Mouse (Mus musculus): ENCODE measurements around the gene Hkdc1. TPM values are rescaled to one million over a fixed set of nuclear protein-coding genes. Genes with fewer than 3 reads are reported as not detected.

Gene Hkdc1
- polyA plus RNA-seq, 1 experiment: 0.52 TPM

GRCm38 (mm10) chr10:62419422-62419821 lies 2.9 kb downstream of the Hkdc1 start:
- no peak for DNase-seq (ENCODE audit: low read depth)
- TF ChIP-seq POLR2A (IDR thresholded peaks at IDR 0.05; ENCODE audit: borderline replicate concordance, extremely low read depth, insufficient read depth, insufficient read length, poor library complexity, severe bottlenecking): no peak
- TF ChIP-seq CTCF (IDR thresholded peaks at IDR 0.05; ENCODE audit: borderline replicate concordance, extremely low read depth, insufficient read depth, insufficient read length): no peak

GRCm38 (mm10) chr10:62418831-62419356 lies 3.4 kb downstream of the Hkdc1 start:
- no peak for TF ChIP-seq CTCF (IDR thresholded peaks at IDR 0.05; ENCODE audit: borderline replicate concordance, extremely low read depth, insufficient read depth, insufficient read length)
- no peak for TF ChIP-seq POLR2A (IDR thresholded peaks at IDR 0.05; ENCODE audit: borderline replicate concordance, extremely low read depth, insufficient read depth, insufficient read length, poor library complexity, severe bottlenecking)

GRCm38 (mm10) chr10:62413606-62413982 lies 8.7 kb downstream of the Hkdc1 start:
- TF ChIP-seq POLR2A (IDR thresholded peaks at IDR 0.05; ENCODE audit: borderline replicate concordance, extremely low read depth, insufficient read depth, insufficient read length, poor library complexity, severe bottlenecking): no peak
- no peak for TF ChIP-seq CTCF (IDR thresholded peaks at IDR 0.05; ENCODE audit: borderline replicate concordance, extremely low read depth, insufficient read depth, insufficient read length)
- DNase-seq (ENCODE audit: low read depth): no peak

More at GRCm38 (mm10) chr10:62418831-62419356, 3.4 kb downstream of the Hkdc1 start:
- DNase-seq (ENCODE audit: low read depth): peak; percentile 8

GRCm38 (mm10) chr10:62412906-62413605 lies 9.2 kb downstream of the Hkdc1 start:
- no peak for TF ChIP-seq CTCF (IDR thresholded peaks at IDR 0.05; ENCODE audit: borderline replicate concordance, extremely low read depth, insufficient read depth, insufficient read length)
- TF ChIP-seq POLR2A (IDR thresholded peaks at IDR 0.05; ENCODE audit: borderline replicate concordance, extremely low read depth, insufficient read depth, insufficient read length, poor library complexity, severe bottlenecking): no peak
- DNase-seq (ENCODE audit: low read depth): peak; percentile 11

- TF ChIP-seq POLR2A (IDR thresholded peaks at IDR 0.05; ENCODE audit: borderline replicate concordance, extremely low read depth, insufficient read depth, insufficient read length, poor library complexity, severe bottlenecking) (no peak), CTCF (IDR thresholded peaks at IDR 0.05; ENCODE audit: borderline replicate concordance, extremely low read depth, insufficient read depth, insufficient read length) (no peak)
These were observed 10.6 kb downstream of the Hkdc1 start for GRCm38 (mm10) chr10:62411431-62412410.

GRCm38 (mm10) chr10:62410943-62411342 lies 11.3 kb downstream of the Hkdc1 start:
- TF ChIP-seq POLR2A (IDR thresholded peaks at IDR 0.05; ENCODE audit: borderline replicate concordance, extremely low read depth, insufficient read depth, insufficient read length, poor library complexity, severe bottlenecking) (no peak), CTCF (IDR thresholded peaks at IDR 0.05; ENCODE audit: borderline replicate concordance, extremely low read depth, insufficient read depth, insufficient read length) (peak; percentile 87)
- peak; percentile 79 for DNase-seq (ENCODE audit: low read depth)

More at GRCm38 (mm10) chr10:62411431-62412410, 10.6 kb downstream of the Hkdc1 start:
- DNase-seq (ENCODE audit: low read depth): no peak

- DNase-seq (ENCODE audit: low read depth): peak; percentile 48
- no peak for TF ChIP-seq CTCF (IDR thresholded peaks at IDR 0.05; ENCODE audit: borderline replicate concordance, extremely low read depth, insufficient read depth, insufficient read length)
- TF ChIP-seq POLR2A (IDR thresholded peaks at IDR 0.05; ENCODE audit: borderline replicate concordance, extremely low read depth, insufficient read depth, insufficient read length, poor library complexity, severe bottlenecking): no peak
These were observed 17.4 kb downstream of the Hkdc1 start for GRCm38 (mm10) chr10:62404901-62405300.

GRCm38 (mm10) chr10:62401641-62402111 lies 20.6 kb downstream of the Hkdc1 start:
- no peak for TF ChIP-seq CTCF (IDR thresholded peaks at IDR 0.05; ENCODE audit: borderline replicate concordance, extremely low read depth, insufficient read depth, insufficient read length)
- TF ChIP-seq POLR2A (IDR thresholded peaks at IDR 0.05; ENCODE audit: borderline replicate concordance, extremely low read depth, insufficient read depth, insufficient read length, poor library complexity, severe bottlenecking): no peak
- DNase-seq (ENCODE audit: low read depth): peak; percentile 29

GRCm38 (mm10) chr10:62383011-62383410 lies 39.3 kb downstream of the Hkdc1 start:
- DNase-seq (ENCODE audit: low read depth): no peak
- TF ChIP-seq POLR2A (IDR thresholded peaks at IDR 0.05; ENCODE audit: borderline replicate concordance, extremely low read depth, insufficient read depth, insufficient read length, poor library complexity, severe bottlenecking): no peak
- no peak for TF ChIP-seq CTCF (IDR thresholded peaks at IDR 0.05; ENCODE audit: borderline replicate concordance, extremely low read depth, insufficient read depth, insufficient read length)

- TF ChIP-seq POLR2A (IDR thresholded peaks at IDR 0.05; ENCODE audit: borderline replicate concordance, extremely low read depth, insufficient read depth, insufficient read length, poor library complexity, severe bottlenecking) (no peak), CTCF (IDR thresholded peaks at IDR 0.05; ENCODE audit: borderline replicate concordance, extremely low read depth, insufficient read depth, insufficient read length) (no peak)
- DNase-seq (ENCODE audit: low read depth): peak; percentile 2
These were observed 41.4 kb downstream of the Hkdc1 start for GRCm38 (mm10) chr10:62380936-62381335.

GRCm38 (mm10) chr10:62379808-62380207 lies 42.5 kb downstream of the Hkdc1 start, which contains the start of gene Hk1:
TSS of gene Hk1 (minus strand) at chr10:62379908.
- no peak for TF ChIP-seq POLR2A (IDR thresholded peaks at IDR 0.05; ENCODE audit: borderline replicate concordance, extremely low read depth, insufficient read depth, insufficient read length, poor library complexity, severe bottlenecking)
- TF ChIP-seq CTCF (IDR thresholded peaks at IDR 0.05; ENCODE audit: borderline replicate concordance, extremely low read depth, insufficient read depth, insufficient read length): no peak

More at GRCm38 (mm10) chr10:62379808-62380207, 42.5 kb downstream of the Hkdc1 start, which contains the start of gene Hk1:
- no peak for DNase-seq (ENCODE audit: low read depth)

Measured in brain, embryonic 14.5 days (tissue).